Mouse (Mus musculus): ENCODE results near the gene Pck2. TPM values are rescaled to one million over a fixed set of nuclear protein-coding genes. Genes with fewer than 3 reads are reported as not detected.
A peak's percentile ranks its signal among the peaks of the same experiment; 100 is the strongest.

Pck2 gene
- polyA plus RNA-seq, 1 experiment from 2014 or later = 15.7 TPM

DNA sequence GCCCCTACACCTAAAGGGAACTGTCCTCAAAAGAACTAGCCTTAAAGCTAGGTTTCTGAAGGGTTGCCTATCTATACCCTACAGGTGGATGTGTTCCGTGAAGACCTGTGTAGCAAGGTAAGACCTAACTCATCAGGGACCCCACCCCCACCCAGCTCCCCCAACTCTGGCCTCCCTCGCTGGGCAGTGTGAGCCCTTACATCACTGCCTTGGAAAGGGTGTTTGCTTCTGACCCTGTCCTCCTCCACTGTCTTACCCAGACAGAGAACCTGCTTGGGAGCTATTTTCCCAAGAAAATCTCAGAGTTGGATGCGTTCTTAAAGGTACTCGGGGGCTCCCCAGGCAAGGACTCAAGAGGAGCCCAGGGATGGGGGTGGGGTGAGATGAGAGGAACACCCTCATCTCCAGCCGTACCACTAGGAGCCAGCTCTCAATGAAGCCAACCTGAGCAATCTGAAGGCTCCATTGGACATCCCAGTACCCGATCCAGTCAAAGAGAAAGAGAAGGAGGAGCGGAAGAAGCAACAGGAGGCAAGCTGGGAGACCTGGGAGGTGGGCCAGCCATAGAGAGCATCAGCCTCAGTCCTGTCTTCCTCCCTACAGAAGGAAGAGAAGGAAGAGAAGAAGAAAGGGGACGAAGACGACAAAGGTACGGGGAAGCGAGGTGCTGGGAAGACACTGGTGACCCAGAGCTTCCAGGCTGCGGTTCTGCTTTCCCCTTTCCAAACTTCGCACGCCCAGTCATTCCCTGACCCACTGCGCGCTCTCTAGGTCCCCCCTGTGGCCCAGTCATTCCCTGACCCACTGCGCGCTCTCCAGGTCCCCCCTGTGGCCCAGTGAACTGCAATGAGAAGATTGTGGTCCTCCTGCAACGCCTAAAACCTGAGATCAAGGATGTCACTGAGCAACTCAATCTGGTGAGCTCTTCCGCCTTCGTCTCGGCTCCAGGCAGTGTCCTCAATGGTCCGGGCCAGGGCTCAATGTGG is 39.7 kb downstream of the Pck2 start:
- Histone ChIP-seq H3K4me3 (ENCODE audit: low read depth, low read length) (no peak overlapping the region), H3K27ac (replicated peaks) (no peak overlapping the region), H3K9ac (ENCODE audit: low read length) (no peak overlapping the region), H3K9me3 (ENCODE audit: control insufficient read depth, low read length) (no peaks in the 10 kb centered on the region), H3K4me1 (replicated peaks; ENCODE audit: control insufficient read depth, insufficient read depth) (peaks cover 3% of the 10 kb centered on the region; the same call in 1 of the 2 replicates), H3K36me3 (ENCODE audit: control insufficient read depth, insufficient read depth, low read length) (peaks cover 4% of the 10 kb centered on the region; the same call in 1 of the 2 replicates), H3K4me2 (replicated peaks; ENCODE audit: low read depth) (no peak overlapping the region), H3K27me3 (ENCODE audit: control insufficient read depth, insufficient read depth, low read length) (no peaks in the 10 kb centered on the region)
- ATAC-seq (ENCODE audit: low FRiP score, low TSS enrichment) = no peak
- 0 out of 2 replicates have a peak, but pooled peaks have one; percentile 4 for TF ChIP-seq CTCF (IDR thresholded peaks at IDR 0.05; ENCODE audit: low read depth)
- TF ChIP-seq EP300 (optimal IDR thresholded peaks at IDR 0.05) = no peak
- no peak for DNase-seq (ENCODE audit: low spot score)
- 89% methylated on average over 21 of the region's 23 CpGs for WGBS

DNA sequence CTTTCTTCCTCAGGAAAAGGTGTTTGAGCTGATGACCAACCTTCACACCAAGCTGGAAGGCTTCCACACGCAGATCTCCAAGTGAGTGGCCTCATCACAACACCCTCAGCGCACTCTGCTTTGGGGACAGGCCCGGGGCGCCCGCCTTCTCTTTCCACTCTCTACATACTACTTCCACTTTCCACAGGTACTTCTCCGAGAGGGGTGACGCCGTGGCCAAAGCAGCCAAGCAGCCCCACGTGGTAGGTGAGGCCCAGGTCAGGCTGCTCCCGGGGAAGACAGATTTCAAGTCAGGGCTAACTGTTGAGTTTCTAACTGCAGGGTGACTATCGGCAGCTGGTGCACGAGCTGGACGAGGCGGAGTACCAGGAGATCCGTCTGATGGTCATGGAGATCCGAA is 40.7 kb downstream of the Pck2 start:
- ATAC-seq (ENCODE audit: low FRiP score, low TSS enrichment) = no peak

DNA sequence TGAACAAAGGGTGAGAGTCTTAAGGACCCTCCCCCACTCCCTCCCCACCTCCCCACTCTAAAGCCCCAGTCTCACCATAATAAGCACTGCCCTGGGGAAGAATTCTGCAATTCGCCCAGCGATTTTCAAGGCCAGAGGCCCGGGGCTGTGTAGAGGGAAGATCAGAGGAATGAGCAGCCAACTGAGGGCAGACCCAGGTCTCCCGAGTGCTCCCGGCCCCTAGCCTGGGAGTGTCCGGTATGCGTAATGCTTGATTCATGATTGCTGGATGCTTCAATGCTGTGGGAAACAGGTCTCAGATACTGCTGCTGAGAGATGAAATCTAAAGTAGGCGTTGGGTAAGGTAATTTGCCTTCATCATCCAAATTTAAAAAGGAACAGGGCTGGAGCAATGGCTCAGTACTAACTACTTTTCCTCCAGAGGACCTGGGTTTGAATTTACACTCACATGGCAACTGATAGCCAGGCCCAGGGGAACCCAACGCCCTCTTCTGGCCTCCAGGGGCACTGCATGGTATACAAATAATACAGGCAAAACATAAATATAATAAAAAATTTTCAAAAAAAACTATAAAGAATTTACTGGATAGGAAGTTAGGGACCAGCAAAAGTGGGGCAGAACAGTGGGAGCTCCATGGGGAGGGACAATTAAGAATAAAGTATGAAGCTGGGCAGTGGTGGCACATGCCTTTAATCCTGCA is 42.1 kb downstream of the Pck2 start:
- Histone ChIP-seq H3K27ac (replicated peaks) (no peak overlapping the region), H3K4me3 (ENCODE audit: low read depth, low read length) (no peak overlapping the region), H3K4me2 (replicated peaks; ENCODE audit: low read depth) (no peak overlapping the region), H3K9me3 (ENCODE audit: control insufficient read depth, low read length) (no peaks in the 10 kb centered on the region), H3K27me3 (ENCODE audit: control insufficient read depth, insufficient read depth, low read length) (no peaks in the 10 kb centered on the region), H3K9ac (ENCODE audit: low read length) (no peak overlapping the region), H3K4me1 (replicated peaks; ENCODE audit: control insufficient read depth, insufficient read depth) (peaks cover 3% of the 10 kb centered on the region; the same call in 1 of the 2 replicates), H3K36me3 (ENCODE audit: control insufficient read depth, insufficient read depth, low read length) (peaks cover 4% of the 10 kb centered on the region; the same call in 1 of the 2 replicates)
- no peak for DNase-seq (ENCODE audit: low spot score)
- TF ChIP-seq EP300 (optimal IDR thresholded peaks at IDR 0.05) (no peak), CTCF (IDR thresholded peaks at IDR 0.05; ENCODE audit: low read depth) (peak; percentile 56)
- 70% methylated on average over 9 of the region's 9 CpGs for WGBS
- ATAC-seq (ENCODE audit: low FRiP score, low TSS enrichment) = no peak

More for the DNA sequence above, 40.7 kb downstream of the Pck2 start:
- no peak overlapping the region for H3K4me3 ChIP-seq (ENCODE audit: low read depth, low read length)
- peaks cover 3% of the 10 kb centered on the region; the same call in 1 of the 2 replicates for H3K4me1 ChIP-seq (replicated peaks; ENCODE audit: control insufficient read depth, insufficient read depth)
- H3K9me3 ChIP-seq (ENCODE audit: control insufficient read depth, low read length) = no peaks in the 10 kb centered on the region
- no peaks in the 10 kb centered on the region for H3K27me3 ChIP-seq (ENCODE audit: control insufficient read depth, insufficient read depth, low read length)
- no peak overlapping the region for H3K4me2 ChIP-seq (replicated peaks; ENCODE audit: low read depth)
- DNase-seq (ENCODE audit: low spot score) = no peak
- TF ChIP-seq CTCF (IDR thresholded peaks at IDR 0.05; ENCODE audit: low read depth) (no peak), EP300 (optimal IDR thresholded peaks at IDR 0.05) (no peak)
- H3K9ac ChIP-seq (ENCODE audit: low read length) = no peak overlapping the region
- WGBS = 93% methylated on average over 16 of the region's 16 CpGs
- peaks cover 4% of the 10 kb centered on the region; the same call in 1 of the 2 replicates for H3K36me3 ChIP-seq (ENCODE audit: control insufficient read depth, insufficient read depth, low read length)
- no peak overlapping the region for H3K27ac ChIP-seq (replicated peaks)

DNA sequence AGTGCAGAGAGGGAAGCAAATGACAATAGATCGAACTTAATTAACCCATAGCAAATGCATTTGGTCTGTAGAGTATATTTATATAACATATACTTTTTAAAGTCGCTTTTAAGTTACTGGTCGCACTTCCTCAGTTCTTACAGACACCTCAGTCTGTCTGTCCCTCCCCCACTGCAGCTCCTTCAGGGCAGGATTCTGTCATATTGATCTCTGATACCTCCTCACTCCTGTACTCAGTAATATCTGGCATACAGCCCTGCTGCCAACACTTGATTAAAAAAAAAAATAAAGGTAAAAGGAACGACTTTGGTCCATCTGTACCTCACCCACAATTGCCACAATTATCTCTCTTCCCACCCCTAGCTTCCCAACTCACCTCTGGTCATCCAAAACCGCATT is 44.2 kb downstream of the Pck2 start:
- Histone ChIP-seq H3K9ac (ENCODE audit: low read length) (no peak overlapping the region), H3K36me3 (ENCODE audit: control insufficient read depth, insufficient read depth, low read length) (peaks cover 4% of the 10 kb centered on the region; the same call in 1 of the 2 replicates), H3K9me3 (ENCODE audit: control insufficient read depth, low read length) (no peaks in the 10 kb centered on the region), H3K4me2 (replicated peaks; ENCODE audit: low read depth) (peak overlapping the region; percentile 86), H3K4me1 (replicated peaks; ENCODE audit: control insufficient read depth, insufficient read depth) (peaks cover 3% of the 10 kb centered on the region; the same call in 1 of the 2 replicates), H3K27ac (replicated peaks) (no peak overlapping the region), H3K4me3 (ENCODE audit: low read depth, low read length) (peak overlapping the region; percentile 53), H3K27me3 (ENCODE audit: control insufficient read depth, insufficient read depth, low read length) (no peaks in the 10 kb centered on the region)
- DNase-seq (ENCODE audit: low spot score) (no peak), ATAC-seq (ENCODE audit: low FRiP score, low TSS enrichment) (no peak)
- 40% methylated on average over 5 of the region's 5 CpGs for WGBS
- TF ChIP-seq EP300 (optimal IDR thresholded peaks at IDR 0.05) = no peak

DNA sequence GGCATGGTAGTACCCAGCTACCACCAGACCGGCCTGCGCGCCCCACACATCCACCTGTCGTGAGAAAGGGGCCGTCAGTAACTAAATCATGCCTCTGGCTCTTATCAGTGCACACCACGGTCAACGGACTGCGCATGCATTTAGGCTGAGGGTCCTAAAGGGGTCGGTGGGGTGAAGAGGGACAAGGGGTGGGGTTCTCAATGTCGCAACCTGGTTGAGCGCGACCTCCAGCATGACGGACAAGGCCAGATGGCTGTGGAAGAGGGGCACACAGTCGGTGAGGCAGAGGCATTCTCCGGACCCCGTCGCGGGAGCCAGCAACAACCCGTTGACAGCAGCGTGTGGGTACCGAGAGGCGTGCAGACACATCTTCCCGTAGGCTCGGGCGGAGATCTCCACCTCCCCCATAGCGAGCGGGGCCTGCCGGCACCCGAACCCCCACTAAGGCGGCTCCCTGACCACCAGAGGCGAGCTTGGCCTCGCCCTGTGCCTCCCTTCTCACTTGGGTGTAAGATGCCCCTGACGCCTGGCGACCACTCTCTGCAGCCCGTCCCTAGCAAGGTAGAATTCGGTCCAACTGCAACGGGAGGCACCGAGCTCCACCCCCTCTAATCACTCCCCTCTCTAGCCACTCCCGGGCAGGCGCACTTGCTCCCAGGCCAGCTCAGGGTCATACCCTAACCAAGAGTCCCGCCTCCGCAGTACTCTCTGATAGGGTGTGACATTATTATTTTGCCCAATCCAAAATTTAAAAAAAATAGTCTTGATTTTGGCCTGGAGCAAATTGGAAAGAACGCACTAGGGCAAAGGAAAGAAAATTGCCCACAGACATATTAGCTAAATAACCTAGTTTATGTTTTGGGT is 44.9 kb downstream of the Pck2 start, which contains the start of gene Emc9:
TSS of gene Emc9 (minus strand) at position 601 of the 864 bp plus-strand sequence.
- Histone ChIP-seq H3K36me3 (ENCODE audit: control insufficient read depth, insufficient read depth, low read length) (peaks cover 4% of the 10 kb centered on the region; the same call in 1 of the 2 replicates), H3K4me1 (replicated peaks; ENCODE audit: control insufficient read depth, insufficient read depth) (peaks cover 3% of the 10 kb centered on the region; the same call in 1 of the 2 replicates), H3K9me3 (ENCODE audit: control insufficient read depth, low read length) (no peaks in the 10 kb centered on the region), H3K27me3 (ENCODE audit: control insufficient read depth, insufficient read depth, low read length) (no peaks in the 10 kb centered on the region), H3K4me2 (replicated peaks; ENCODE audit: low read depth) (peak within 1 kb of the TSS; percentile 86), H3K9ac (ENCODE audit: low read length) (peak within 1 kb of the TSS; percentile 63), H3K4me3 (ENCODE audit: low read depth, low read length) (peak within 1 kb of the TSS; percentile 53), H3K27ac (replicated peaks) (peak within 1 kb of the TSS; percentile 73)
- no peak for TF ChIP-seq EP300 (optimal IDR thresholded peaks at IDR 0.05)
- no peak for TF ChIP-seq CTCF (IDR thresholded peaks at IDR 0.05; ENCODE audit: low read depth)
- ATAC-seq (ENCODE audit: low FRiP score, low TSS enrichment) (peak; percentile 85), DNase-seq (ENCODE audit: low spot score) (peak; percentile 78)
- 5% methylated on average over 43 of the region's 43 CpGs for WGBS
